Mouse (Mus musculus): ENCODE measurements around the gene Olfr1301.

Olfr1301 gene

GRCm38 (mm10) chr2:111750706-111751105 lies at the start of gene Olfr1301:
Gene Olfr1301 (plus strand): TSS chr2:111751006.
- no peak for DNase-seq (ENCODE audit: low read depth, low spot score)

GRCm38 (mm10) chr2:111726739-111727138 lies 24.1 kb upstream of the Olfr1301 start:
- DNase-seq (ENCODE audit: low read depth, low spot score): no peak

GRCm38 (mm10) chr2:111777129-111777528 lies 26.3 kb downstream of the Olfr1301 start, which contains the start of gene Olfr1302:
Gene Olfr1302 (plus strand): TSS chr2:111777429.
- no peak for DNase-seq (ENCODE audit: low read depth, low spot score)
